9 mouse cellular contexts compared by ENCODE assay signal in genomic region chr9:62522791-62523471, GRCm38 (mm10). TPM values are rescaled to one million over a fixed set of nuclear protein-coding genes. Genes with fewer than 3 reads are reported as not detected.
DNase-seq lines count a peak whose midpoint lies in the region; ATAC-seq and TF ChIP-seq lines count a peak whose summit lies in the region.
"Had no signal": no experiment of that assay in that cellular context is flagged by ENCODE, and none has a peak within 500 bp of the region (broad histone marks: within the 10 kb centered on the region; RNA-seq: fewer than 3 reads in every experiment).

No protein-coding gene starts in this region.

- no peaks in the 10 kb centered on the region for H3K9me3 ChIP-seq in forebrain, embryonic 16.5 days (ENCODE audit: control insufficient read depth, low read length)
- H3K9me3 ChIP-seq in hindbrain, embryonic 16.5 days (ENCODE audit: control insufficient read depth, low read length) = no peaks in the 10 kb centered on the region
- no peaks in the 10 kb centered on the region for H3K9me3 ChIP-seq in liver, postnatal 0 days (ENCODE audit: low read length)
- H3K9me3 ChIP-seq: G1E had no signal

- no peak for ATAC-seq in forebrain, embryonic 16.5 days
- no peak for ATAC-seq in hindbrain, embryonic 16.5 days
- ATAC-seq in liver, postnatal 0 days = 0 out of 2 replicates have a peak, but pooled peaks have one; percentile 27

- TF ChIP-seq CTCF in left cerebral cortex, adult 2 months (IDR thresholded peaks at IDR 0.05) = no peak
- no peak for TF ChIP-seq CTCF in liver, postnatal 0 days (IDR thresholded peaks at IDR 0.05; ENCODE audit: low read depth)

- no peak for DNase-seq in left cerebral cortex, adult 2 months (ENCODE audit: extremely low spot score in 1 of 2, low spot score in 2 of 2)
- DNase-seq in left cerebral cortex, postnatal 25 days (ENCODE audit: low spot score in 2 of 2) = no peak
- DNase-seq in liver, postnatal 0 days = peak; percentile 38
- no peak for DNase-seq in urinary bladder, postnatal 14 days (ENCODE audit: low spot score)
- DNase-seq in ovary, adult 18-20 months (ENCODE audit: low spot score) = no peak
- DNase-seq in cerebellum, postnatal 4 days (ENCODE audit: low spot score in 2 of 2) = no peak

- H3K27me3 ChIP-seq in forebrain, embryonic 16.5 days (replicated peaks; ENCODE audit: control insufficient read depth, insufficient read depth, low read length) = no peaks in the 10 kb centered on the region
- no peaks in the 10 kb centered on the region for H3K27me3 ChIP-seq in hindbrain, embryonic 16.5 days (replicated peaks; ENCODE audit: control insufficient read depth, insufficient read depth, low read length)
- H3K27me3 ChIP-seq in liver, postnatal 0 days (ENCODE audit: insufficient read depth, low read length) = no peaks in the 10 kb centered on the region

- no peaks in the 10 kb centered on the region for H3K36me3 ChIP-seq in forebrain, embryonic 16.5 days (ENCODE audit: control insufficient read depth, insufficient read depth)
- no peaks in the 10 kb centered on the region for H3K36me3 ChIP-seq in hindbrain, embryonic 16.5 days (ENCODE audit: control insufficient read depth, insufficient read depth, low read length)
- H3K36me3 ChIP-seq in liver, postnatal 0 days (replicated peaks; ENCODE audit: insufficient read depth, low read length) = no peaks in the 10 kb centered on the region
- H3K36me3 ChIP-seq: G1E had no signal

- no peak overlapping the region for H3K4me3 ChIP-seq in left cerebral cortex, adult 2 months
- H3K4me3 ChIP-seq in forebrain, embryonic 16.5 days (replicated peaks; ENCODE audit: low read length) = no peak overlapping the region
- H3K4me3 ChIP-seq in hindbrain, embryonic 16.5 days (ENCODE audit: low read length) = no peak overlapping the region
- H3K4me3 ChIP-seq in liver, postnatal 0 days (ENCODE audit: low read depth, low read length) = no peak overlapping the region

- intact Hi-C loops in left cerebral cortex, adult 2 months (cut with DNase I) = no loop called here
- intact Hi-C loops in left cerebral cortex, postnatal 25 days (cut with DNase I) = no loop called here

- peak overlapping the region; percentile 84 for H3K27ac ChIP-seq in left cerebral cortex, adult 2 months
- H3K27ac ChIP-seq in forebrain, embryonic 16.5 days (ENCODE audit: low read length) = no peak overlapping the region
- peak overlapping the region; percentile 71 for H3K27ac ChIP-seq in hindbrain, embryonic 16.5 days (ENCODE audit: low read depth, low read length)
- peak overlapping the region; percentile 55; the same call in 1 of the 2 replicates for H3K27ac ChIP-seq in liver, postnatal 0 days (ENCODE audit: low read depth)

- no peak for TF ChIP-seq EP300 in liver, postnatal 0 days (IDR thresholded peaks at IDR 0.05; ENCODE audit: low read depth)

- no peak overlapping the region for H3K4me2 ChIP-seq in forebrain, embryonic 16.5 days (ENCODE audit: low read length)
- no peak overlapping the region for H3K4me2 ChIP-seq in hindbrain, embryonic 16.5 days (ENCODE audit: low read length)
- H3K4me2 ChIP-seq in liver, postnatal 0 days (ENCODE audit: low read depth, low read length) = no peak overlapping the region

- 44% methylated on average over 15 of the region's 15 CpGs for WGBS in forebrain, embryonic 16.5 days
- 35% methylated on average over 15 of the region's 15 CpGs for WGBS in hindbrain, embryonic 16.5 days
- 15% methylated on average over 15 of the region's 15 CpGs for WGBS in liver, postnatal 0 days (ENCODE audit: insufficient replicate concordance)

- 0 out of 2 replicates have a peak overlapping the region, but pooled peaks have one; percentile 19 for H3K9ac ChIP-seq in forebrain, embryonic 16.5 days (replicated peaks; ENCODE audit: low read depth, low read length)
- no peak overlapping the region for H3K9ac ChIP-seq in hindbrain, embryonic 16.5 days (ENCODE audit: low read depth, low read length)
- H3K9ac ChIP-seq in liver, postnatal 0 days (replicated peaks) = no peak overlapping the region

- peaks cover 82% of the 10 kb centered on the region for H3K4me1 ChIP-seq in forebrain, embryonic 16.5 days (replicated peaks; ENCODE audit: control insufficient read depth, insufficient read depth, low read length)
- H3K4me1 ChIP-seq in hindbrain, embryonic 16.5 days (ENCODE audit: control insufficient read depth, insufficient read depth, low read depth, low read length) = peaks cover 85% of the 10 kb centered on the region
- H3K4me1 ChIP-seq in liver, postnatal 0 days (ENCODE audit: insufficient read depth) = no peaks in the 10 kb centered on the region

RNA-seq across cellular contexts. Expression of gene Coro2b, which starts 13.9 kb away (rescaled TPM):
- total RNA-seq in left cerebral cortex, adult 2 months (2021) = 100 to 1,000 TPM; 178 to 185 TPM
- 100 to 1,000 TPM; 183 to 184 TPM for total RNA-seq in left cerebral cortex, postnatal 25 days (2021)
- polyA plus RNA-seq in forebrain, embryonic 16.5 days (2015; fragmentation: Nextera tagmentation; extraction: Ambion mirVana) = 41.7 and 44.9 TPM in 2 replicates
- 37.5 and 46.2 TPM in 2 replicates for polyA plus RNA-seq in hindbrain, embryonic 16.5 days (2015; fragmentation: Nextera tagmentation; extraction: Ambion mirVana)
- polyA plus RNA-seq in liver, postnatal 0 days (2015; fragmentation: Nextera tagmentation; extraction: Ambion mirVana) = 0.87 and 0.89 TPM in 2 replicates
- polyA plus RNA-seq: G1E had no signal

Comparison
In these comparisons a context has a peak if more than half of its experiments do, and no peak if none do; other contexts are left out.
1. RNA of gene Coro2b, which starts 13.9 kb away (polyA plus RNA-seq): 41.7 to 44.9 TPM in forebrain, embryonic 16.5 days and 37.5 to 46.2 TPM in hindbrain, embryonic 16.5 days; 0.87 to 0.89 TPM in liver, postnatal 0 days; every median in the first group is over 10 times any median in the second.